Mouse (Mus musculus) kidney, adult 2 months (tissue): ENCODE data around the gene Dnmt1.

Experiments
- CTCF ChIP-seq: fragments of 200-500 bp; conservative IDR thresholded peaks from 2 replicates; pipeline ENCODE4 v1.5.1; 2011; ENCODE audit warnings: low read depth, mild to moderate bottlenecking, control low read depth, low read length, moderate library complexity, mixed read lengths; ENCODE audit not compliant: insufficient read depth, insufficient read length
- POLR2A ChIP-seq: fragments of 200-500 bp; IDR thresholded peaks from one replicate; pipeline ENCODE4 v1.6.1; 2011; ENCODE audit warnings: low read depth, low read length, control low read depth

GRCm38 (mm10) chr9:20893590-20894343 lies 65.9 kb downstream of the Dnmt1 start:
- TF ChIP-seq CTCF = no peak
- no peak for TF ChIP-seq POLR2A
